Mouse (Mus musculus) thymus, postnatal 36 days (tissue): ENCODE measurements around the gene Ppp6r2.

Experiments used
- DNase-seq, 2 experiments: peaks; one replicate each; pipeline ENCODE4 v3.0.0; 2022; ENCODE audit warnings: mixed read lengths in 2 of 2

Ppp6r2 gene

DNA sequence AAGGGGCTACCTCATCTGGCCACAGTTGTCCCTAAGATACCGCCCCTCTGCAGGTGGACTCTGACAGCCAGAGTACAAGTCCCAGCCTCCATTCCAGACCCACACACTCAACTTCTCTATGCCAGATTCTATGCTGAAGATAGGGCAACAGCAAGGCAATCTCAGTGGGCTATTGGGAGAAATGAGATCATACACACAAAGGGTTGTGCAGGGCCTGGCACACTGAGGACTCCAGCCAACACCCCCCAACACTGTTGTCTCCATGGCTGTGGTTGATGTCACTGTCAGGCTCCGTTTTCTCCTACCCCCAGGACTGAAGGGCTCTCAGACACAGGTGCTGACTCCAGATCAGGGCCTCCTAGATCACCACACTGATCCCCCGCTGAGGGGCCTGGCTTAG lies 102.8 kb downstream of the Ppp6r2 start:
- no peak for DNase-seq

DNA sequence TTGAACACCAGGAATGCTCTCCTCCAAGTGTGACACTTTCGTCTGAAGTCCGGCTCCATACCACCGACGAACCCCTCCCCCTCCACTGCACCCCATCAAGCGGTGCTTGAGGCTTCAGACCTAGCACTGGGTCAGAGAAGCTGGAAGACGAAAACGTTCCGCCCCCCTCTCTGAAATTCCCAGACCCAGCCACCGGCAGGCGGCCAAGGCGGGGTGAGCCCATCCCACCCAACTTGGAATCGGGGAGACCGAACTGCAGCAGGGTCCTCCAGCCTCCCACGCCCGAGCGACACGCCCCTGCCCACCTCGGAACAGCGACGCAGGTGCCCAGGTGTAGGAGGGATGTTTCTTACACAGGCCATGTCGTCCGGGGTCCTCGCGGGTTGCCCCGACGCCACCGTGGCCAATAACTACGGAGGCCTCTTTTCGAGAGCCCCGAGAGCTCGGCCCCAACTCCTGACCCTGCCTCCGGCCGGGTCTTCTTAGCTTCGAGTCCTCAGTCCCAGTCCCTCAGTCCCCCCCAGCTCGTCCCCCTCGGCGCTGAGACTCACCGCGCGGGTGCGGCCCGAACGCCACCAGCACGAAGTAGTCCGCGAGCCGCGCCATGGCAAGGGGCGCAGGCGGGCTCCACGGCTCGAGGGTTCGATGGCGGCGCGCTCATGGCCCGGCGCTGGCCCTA lies 103.3 kb downstream of the Ppp6r2 start:
- DNase-seq = peak in 1 of 2 experiments; percentile 57

DNA sequence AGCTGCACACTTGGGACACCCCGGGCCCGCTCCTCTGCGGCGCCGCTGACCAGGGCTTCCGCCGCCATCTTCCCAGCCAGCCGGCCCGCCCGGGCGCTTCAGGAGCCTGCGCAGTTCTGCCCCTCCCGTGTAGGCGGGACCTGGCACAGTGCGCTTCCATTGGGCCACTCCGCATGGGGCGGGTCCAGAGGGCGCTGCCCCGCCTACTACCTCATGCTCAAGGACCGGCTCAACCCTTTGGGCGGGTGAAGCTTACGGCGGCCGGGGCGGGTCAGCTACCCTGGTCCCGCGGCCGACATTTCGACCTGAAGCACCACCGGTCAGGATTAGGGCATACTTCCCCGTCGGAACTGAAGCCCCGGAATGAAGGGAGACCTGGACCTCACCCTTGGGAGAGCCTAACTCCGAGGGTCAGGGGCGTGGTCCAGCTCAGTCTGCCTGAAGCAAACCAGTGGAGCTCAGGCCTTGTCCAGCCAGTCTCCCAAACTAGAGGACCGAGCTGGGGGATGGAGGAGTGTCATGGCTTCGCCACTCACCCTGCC lies 103.9 kb downstream of the Ppp6r2 start, which contains the start of gene Sbf1:
Gene Sbf1, minus strand, starts transcription at position 122 of the 542 bp plus-strand sequence.
- peak; percentile 95 to 97 for DNase-seq

DNA sequence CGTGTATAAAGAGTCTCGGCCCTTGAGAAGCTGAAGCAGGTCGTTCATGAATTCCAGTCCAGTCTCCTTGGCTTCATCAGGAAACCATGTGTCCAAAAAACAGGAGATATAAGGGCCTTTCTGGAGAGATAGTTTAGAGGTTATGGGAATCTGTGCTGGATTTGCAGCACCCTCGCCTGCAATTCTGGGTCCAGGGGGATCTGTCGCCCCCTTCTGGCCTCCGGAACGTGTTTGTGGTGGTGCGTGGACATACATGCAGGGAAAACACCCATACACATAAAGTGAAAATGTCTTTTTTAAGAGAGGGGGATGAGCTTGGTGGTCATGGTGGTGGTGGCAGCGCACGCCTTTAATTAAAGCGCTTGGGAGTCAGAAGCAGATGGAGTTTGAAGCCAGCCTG lies 104.8 kb downstream of the Ppp6r2 start:
- peak; percentile 53 to 58 for DNase-seq

DNA sequence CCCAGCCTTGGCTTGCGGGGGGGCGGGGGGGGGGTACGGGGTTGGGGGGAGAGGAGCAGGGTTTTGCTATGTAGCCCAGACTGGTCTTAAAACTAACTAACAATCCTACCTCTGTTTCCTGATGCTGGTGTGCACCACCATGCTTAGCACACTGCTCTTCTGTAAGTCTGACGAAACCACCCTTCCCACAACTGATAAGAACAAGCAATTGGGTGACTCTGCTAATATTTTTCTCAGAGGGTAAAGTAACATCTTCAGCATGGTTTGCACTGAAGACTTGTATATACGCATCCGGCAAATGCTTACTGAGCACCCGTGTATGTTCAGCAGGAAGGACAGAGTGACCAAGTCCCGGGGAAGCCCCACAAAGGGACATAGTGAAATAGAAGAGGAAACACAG lies 109.9 kb downstream of the Ppp6r2 start:
- no peak for DNase-seq

DNA sequence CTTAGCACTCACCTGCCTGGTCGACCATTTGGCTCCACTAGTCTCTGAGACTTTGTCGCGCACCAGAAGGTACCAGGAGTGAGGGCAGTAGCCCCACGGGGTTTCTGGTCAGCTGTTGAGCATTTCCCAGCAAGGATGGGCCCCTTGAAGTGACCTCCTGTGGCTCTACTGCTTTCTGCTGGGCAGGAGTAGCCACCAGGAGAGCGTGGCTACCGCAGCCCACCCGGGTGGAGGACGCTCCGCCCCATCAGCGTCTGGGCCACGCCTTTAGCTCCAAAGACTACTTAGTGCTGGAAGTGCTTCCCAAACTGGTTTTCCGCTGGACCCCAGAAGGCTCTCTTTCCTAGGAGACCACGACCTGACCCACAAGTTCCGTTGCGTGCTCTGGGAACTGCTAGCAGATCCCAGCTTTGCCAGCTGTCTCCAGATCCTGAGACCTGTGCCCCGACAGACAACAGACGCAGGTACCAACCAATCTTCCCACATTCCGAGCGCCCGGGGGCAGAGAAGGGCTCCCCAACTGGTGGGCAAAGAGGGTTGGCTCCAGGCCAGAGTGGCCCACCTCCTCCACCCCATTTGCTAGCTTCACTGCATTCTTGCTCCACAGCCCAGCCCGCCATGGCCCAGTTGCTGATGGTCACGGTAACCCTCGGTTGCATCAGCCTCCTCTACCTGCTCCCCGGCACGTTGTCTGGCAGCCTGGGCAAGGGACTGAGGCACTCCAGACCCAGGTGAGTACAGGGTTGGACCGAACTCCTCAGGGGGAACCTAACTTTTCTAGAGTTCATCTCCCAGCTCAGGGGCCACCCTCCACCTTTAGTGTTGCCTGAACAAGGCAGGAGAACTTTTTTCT lies 111.5 kb downstream of the Ppp6r2 start, which contains the start of gene Adm2:
Gene Adm2, plus strand, starts transcription at position 51 of the 853 bp plus-strand sequence.
- no peak for DNase-seq

DNA sequence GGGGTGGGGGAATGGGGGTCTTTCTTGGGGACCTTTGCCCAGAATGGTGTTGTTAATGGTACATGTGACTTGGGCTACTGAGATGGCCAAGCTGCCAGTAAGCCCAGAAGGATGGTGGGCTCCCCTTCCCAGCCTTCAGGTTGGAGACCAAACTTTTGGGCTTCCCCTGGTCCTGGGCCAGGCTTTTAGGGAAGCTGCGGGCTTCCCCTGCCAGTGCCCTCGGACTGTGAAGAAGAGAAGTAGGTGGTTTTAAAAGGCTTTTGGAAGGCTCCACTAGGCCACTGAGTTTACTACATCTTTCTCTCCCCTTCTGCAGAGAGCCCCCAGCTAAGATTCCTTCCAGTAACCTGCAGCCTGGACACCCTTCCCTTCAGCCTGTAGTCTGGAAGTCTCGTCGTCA lies 112.3 kb downstream of the Ppp6r2 start:
- DNase-seq = no peak

DNA sequence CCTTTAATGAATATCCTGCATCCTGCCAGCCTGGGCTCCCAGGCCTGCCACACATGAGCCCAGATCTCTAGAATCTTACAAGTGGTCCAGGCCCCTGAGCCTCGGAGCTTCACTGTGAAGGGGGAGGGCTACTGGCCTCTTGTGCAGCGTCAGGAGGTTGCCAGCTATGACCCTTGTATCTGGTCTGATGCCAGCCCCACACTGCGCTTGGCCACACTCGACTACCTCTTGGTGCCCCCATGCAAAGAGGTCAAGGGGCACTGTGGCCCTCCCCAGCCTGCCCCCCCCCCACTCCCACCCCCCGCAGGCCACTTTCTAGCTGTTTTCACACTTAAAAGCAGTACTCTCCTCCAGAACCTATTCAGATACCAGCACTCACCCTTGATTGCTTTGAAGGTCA lies 115.1 kb downstream of the Ppp6r2 start:
- no peak for DNase-seq

DNA sequence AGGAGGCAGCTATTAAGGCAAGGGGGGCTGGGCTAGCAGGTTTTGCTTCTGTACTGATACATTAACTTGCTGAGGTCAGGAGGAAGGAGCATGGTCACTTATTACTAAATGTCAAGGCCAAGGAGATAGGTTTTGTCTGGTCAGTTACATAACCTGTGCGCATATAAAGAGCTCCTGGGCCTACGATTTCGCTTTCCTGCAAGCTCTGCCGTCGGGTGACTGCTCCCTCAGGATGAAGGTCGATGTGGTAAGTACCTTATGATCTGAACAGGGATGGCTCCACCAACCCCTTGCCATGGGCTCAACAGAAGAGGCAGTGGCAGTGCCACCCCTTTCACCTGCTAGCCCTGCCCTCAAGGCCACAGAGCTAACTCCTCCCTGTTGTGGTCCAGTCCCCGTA lies 122.9 kb downstream of the Ppp6r2 start, which contains the start of gene Miox:
Gene Miox, plus strand, starts transcription at position 128 of the 400 bp plus-strand sequence.
- DNase-seq = no peak

DNA sequence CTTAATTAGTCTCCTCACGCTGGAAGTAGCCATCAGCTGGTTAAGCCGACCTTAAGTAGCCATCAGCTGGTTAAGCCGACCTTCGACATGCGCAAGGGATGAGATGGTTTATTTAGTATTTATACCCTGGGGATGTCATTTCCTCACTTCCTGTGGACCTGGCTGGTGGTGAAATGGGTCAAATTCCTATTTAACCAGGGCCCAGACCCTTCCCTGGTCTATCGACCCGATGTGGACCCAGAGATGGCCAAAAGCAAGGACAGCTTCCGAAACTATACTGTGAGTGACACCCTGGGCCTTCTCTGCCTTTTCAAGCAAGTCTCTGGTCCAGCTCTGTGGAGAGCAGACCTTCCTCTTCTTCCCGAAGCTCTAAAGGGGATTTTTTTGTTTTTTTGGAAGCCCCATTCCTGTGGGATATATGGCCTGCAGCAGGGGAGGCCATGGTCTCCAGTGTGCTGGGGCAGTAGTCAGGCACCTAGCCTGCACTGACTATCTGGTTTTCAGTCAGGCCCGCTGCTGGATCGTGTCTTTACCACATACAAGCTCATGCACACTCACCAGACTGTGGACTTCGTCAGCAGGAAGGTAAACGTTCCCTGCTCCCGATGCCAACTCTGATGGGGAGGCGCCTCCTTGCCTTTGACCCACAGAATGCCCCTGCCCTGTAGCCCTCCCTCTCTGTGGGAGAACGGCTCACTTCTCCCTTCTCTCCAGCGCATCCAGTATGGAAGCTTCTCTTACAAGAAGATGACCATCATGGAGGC lies 123.6 kb downstream of the Ppp6r2 start:
- DNase-seq = no peak

DNA sequence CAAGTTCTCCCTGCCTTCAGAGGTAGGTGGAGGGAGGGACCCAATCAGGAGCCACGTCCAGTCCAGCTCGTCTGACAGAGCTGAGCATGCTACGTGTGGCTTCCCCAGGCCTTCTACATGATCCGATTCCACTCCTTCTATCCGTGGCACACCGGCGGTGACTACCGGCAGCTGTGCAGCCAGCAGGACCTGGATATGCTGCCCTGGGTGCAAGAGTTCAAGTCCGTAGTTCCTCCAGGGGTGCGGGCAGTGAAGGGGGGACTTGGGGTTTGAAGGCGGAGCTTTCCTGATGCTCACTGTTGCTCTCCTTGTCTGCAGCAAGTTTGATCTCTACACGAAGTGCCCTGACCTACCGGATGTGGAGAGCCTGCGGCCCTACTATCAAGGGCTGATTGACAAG lies 125.1 kb downstream of the Ppp6r2 start:
- no peak for DNase-seq
